Mouse (Mus musculus) telencephalon, adult 2 months (tissue): ENCODE data around the gene Relb.
A peak's percentile ranks its signal among the peaks of the same experiment; 100 is the strongest.
"Not testable (repeated sequence)": the region's sequence is repeated elsewhere in the genome, so short reads cannot be mapped to it uniquely, and the experiment has no call there.

ENCODE experiments used
- DNase-seq: peaks from one replicate; pipeline ENCODE4 v3.0.0-alpha.2; 2011; ENCODE audit warnings: low read depth, low spot score

The Relb gene

GRCm38 (mm10) chr7:19632275-19632674 is 3.0 kb upstream of the Relb start:
- DNase-seq, result no peak

GRCm38 (mm10) chr7:19628536-19629360 is 490 bp downstream of the Relb start:
- DNase-seq, result peak; percentile 72

- DNase-seq, result no peak
Observed at GRCm38 (mm10) chr7:19628192-19628535, 1.1 kb downstream of the Relb start.

- no peak for DNase-seq
Observed at GRCm38 (mm10) chr7:19627721-19628120, 1.5 kb downstream of the Relb start.

- no peak for DNase-seq
Observed at GRCm38 (mm10) chr7:19623433-19623832, 5.8 kb downstream of the Relb start.

- no peak for DNase-seq
Observed at GRCm38 (mm10) chr7:19622241-19622640, 7.0 kb downstream of the Relb start.

- peak; percentile 68 for DNase-seq
Observed at GRCm38 (mm10) chr7:19620811-19621210, 8.4 kb downstream of the Relb start.

GRCm38 (mm10) chr7:19619004-19619801 is 10.0 kb downstream of the Relb start:
- peak; percentile 47 for DNase-seq

- no peak for DNase-seq
Observed at GRCm38 (mm10) chr7:19615036-19615577, 14.1 kb downstream of the Relb start.

GRCm38 (mm10) chr7:19610969-19611368 is 18.3 kb downstream of the Relb start:
- no peak for DNase-seq

GRCm38 (mm10) chr7:19609641-19610332 is 19.5 kb downstream of the Relb start:
- DNase-seq, result no peak

- no peak for DNase-seq
Observed at GRCm38 (mm10) chr7:19607291-19607690, 21.9 kb downstream of the Relb start.

GRCm38 (mm10) chr7:19604606-19605214 is 24.5 kb downstream of the Relb start:
- DNase-seq, result not testable (repeated sequence)

- DNase-seq, result peak; percentile 85
Observed at GRCm38 (mm10) chr7:19603849-19604605, 25.2 kb downstream of the Relb start, which contains the start of gene Clasrp. Clasrp (minus strand) TSS chr7:19604486.

GRCm38 (mm10) chr7:19603055-19603454 is 26.2 kb downstream of the Relb start:
- DNase-seq, result no peak

GRCm38 (mm10) chr7:19600562-19600961 is 28.7 kb downstream of the Relb start:
- DNase-seq, result peak; percentile 85

- no peak for DNase-seq
Observed at GRCm38 (mm10) chr7:19593061-19593730, 36.0 kb downstream of the Relb start.

GRCm38 (mm10) chr7:19589917-19590316 is 39.3 kb downstream of the Relb start:
- peak; percentile 73 for DNase-seq

GRCm38 (mm10) chr7:19589207-19589606 is 40.0 kb downstream of the Relb start:
- peak; percentile 18 for DNase-seq

GRCm38 (mm10) chr7:19586269-19586668 is 43.0 kb downstream of the Relb start:
- DNase-seq, result no peak
